Mouse (Mus musculus) frontal cortex, postnatal 36 days (tissue): ENCODE measurements at regions not wholly inside any gene's neighbourhood (a gene's known extent, or its start where the extent isn't known, plus 50 kb on each side); places are given as distances from the start of the nearest gene placed in this dataset.

Experiments used
- DNase-seq, 2 experiments: peaks; one replicate each; pipeline ENCODE4 v3.0.0; 2022; ENCODE audit warnings: low spot score in 2 of 2

DNA sequence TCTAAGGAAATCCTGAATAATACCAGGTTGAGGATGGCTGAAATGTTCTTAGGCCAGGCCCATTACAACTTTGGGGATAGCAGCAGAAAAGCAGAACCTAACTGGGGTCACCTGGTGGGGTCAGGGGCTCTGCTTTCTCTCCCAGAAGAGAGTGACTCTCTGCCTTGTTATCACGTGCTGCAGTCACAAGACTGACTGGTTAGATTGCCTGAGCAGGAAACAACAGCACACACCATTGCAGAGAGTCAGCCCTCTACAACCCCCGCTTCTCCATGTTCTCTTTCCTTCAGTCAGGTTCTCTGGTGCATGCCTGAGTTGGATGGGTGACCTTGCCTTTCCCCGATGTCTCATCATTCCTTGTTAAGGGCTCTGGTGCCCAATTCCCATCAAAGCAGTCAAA is 91.2 kb upstream of the Hsd17b12 start:
- DNase-seq = no peak

DNA sequence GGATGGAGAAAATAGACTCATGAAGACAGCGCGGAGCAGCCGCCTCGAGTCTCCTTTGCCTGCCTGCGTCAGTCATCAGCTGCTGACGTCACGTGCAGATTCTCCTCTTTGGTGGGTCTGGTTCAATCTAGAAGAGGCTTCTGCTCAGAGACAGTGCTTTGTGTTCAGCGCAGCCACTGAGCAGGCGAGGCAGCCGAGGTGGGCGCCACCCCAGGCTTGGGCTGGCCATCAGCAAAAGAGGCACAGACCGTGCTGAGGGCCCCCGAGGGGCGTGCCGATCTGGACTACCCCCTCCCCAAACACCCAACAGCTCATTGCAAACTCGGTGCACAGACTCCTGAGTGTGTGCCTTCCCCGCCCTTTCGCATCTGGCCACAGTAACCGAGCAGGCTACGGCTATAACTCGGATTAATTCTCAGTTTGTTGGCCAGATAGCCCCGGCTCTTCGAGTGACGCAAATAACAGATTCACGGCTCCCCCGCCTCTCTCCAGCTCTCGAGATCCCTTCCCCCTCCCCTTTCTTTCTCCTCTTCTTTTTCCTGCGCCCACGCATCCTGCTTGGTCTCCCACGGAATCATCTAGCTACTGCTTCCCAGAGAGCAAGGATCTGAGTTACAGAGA is 89.2 kb upstream of the Hsd17b12 start:
- DNase-seq = peak; percentile 75 to 86

DNA sequence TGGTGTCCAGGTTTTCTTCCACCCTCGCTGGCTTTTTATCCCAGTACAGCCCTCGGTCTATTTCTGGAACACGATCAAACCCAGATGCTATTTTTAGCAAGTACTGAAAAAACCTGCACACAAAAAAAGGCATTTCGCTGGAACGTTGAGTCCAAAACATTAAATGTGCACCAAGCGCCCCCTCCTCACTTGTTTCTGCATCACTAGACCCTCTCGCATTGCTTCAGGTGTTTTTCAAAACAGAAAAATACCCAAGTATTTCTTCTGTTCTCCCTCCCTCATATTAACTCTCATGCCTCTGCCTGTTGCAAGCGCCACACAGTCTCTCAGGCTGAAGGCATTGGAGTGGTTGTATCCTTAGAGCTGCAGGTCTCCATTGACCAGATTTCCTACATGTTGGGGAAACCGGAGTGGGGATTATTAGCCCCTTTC is 88.4 kb upstream of the Hsd17b12 start:
- DNase-seq = no peak

DNA sequence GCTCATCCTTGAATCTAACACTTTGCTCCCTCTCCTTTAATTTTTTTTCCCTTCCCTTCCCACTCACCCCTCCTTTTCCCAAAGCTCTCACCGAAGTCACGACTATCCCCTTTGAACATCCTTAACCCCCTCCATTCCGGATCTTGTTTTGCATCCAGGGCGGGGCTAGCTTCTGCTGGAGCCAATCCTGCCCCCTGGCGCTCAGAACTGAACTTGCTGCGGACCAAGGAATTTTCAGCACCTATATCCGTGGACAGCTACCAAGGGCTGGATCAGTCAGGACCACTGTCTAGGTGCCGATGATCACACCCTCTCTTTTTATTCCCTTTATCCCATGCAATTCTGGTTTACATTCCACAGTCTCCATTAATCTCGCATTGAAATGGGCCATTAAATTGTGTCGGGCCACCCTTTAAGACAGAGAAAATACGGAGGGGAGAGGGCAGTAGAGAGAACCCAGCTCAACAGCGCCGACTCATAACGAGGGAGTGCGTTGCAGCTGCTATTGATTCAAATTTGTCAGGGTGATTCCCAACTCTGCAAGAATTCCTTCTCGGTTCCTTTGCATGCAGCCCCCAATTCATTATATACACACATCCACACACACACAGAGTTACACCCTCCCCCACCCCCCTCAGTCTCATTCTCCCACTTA is 87.7 kb upstream of the Hsd17b12 start:
- peak; percentile 84 to 92 for DNase-seq

DNA sequence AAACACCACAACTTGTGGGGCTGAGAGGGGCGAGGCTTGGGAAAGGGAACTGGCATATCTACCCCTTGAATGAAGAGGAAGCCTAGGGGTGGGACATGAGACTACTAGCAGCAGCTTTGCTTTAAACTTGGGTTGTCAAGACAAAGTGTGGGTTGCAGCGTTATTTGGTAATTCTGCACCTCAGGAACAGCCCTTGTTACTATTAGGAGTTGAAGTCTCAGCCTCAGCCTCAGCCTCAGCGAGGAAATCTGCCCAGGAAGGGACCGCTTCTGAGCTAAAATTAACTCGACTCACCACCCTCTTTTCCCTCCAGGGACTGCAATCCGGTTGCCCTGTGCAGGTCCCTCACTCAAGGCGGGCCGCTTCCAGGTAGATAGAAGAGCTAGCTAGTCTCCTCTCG is 86.4 kb upstream of the Hsd17b12 start:
- DNase-seq = no peak

DNA sequence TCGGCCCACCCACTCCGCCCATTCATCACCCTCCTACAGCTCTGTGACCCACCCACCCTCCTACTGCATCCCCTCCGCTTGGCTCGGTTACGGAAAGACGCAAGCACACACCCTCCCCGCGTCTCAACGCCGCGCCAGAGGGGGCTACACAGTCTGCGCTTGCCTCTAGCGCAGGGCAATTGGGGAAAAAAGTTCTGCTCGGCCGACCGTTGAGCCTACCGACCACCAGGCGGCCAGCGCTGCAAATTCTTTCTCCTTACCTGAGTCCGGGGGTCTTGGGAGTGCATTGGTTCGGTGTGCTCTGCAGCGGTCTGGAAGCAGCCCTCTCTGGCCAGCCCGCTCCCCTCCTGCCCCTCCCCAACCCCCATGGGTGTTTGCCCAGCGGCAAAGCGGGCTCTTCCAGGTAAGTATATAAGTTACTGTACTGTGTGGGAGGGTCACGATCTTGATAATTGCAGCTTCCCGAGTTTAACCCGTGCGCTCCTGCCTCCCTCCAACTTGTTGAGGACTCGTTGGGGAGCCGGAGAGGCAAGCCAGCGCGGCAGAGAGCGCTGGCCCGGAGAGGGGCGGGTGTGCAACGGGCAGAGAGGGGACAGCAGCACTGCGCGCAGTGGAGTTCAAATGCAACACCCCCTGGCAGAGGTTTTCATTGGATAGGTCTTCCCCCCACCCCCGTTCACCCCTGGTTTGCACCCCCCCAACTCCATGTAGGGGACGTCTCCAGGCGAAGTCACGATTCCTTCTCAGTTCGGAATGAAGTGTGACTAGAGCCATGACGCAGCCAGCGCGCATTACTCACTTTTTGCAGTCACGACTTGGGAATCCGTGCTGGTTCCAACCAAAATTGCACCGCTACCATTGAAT is 85.5 kb upstream of the Hsd17b12 start:
- DNase-seq = peak in 1 of 2 experiments; percentile 71

DNA sequence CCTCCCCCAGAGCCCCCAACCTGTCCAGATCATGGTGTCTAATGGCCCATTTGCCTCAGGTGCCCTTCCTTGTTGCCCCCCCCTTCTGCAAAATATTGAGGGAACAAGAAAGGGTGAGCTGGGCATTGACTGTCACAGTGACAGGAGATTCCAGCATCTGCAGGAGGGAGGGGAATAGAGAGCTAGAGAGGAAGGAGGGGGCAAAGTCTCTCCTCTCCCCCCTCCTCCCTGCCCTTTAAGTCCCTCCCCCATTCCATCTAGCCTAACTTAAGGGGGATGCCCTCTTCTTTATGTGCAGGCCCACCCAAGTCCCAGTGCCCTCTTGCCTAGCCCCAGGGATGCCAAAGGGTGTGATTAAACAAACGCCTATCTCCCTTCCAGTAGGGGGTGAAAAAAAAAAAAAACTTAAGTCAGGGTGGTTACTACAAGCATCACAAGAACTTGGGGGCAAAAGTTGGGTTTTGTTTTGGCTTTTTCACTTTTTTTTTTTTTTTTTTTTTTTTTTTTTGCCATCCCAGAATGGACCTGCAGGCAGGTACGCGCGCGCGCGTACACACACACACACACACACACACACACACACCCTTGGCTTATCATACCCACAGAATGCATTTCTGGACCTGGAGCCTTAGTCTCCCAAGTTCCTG is 84.8 kb upstream of the Hsd17b12 start:
- no peak for DNase-seq

DNA sequence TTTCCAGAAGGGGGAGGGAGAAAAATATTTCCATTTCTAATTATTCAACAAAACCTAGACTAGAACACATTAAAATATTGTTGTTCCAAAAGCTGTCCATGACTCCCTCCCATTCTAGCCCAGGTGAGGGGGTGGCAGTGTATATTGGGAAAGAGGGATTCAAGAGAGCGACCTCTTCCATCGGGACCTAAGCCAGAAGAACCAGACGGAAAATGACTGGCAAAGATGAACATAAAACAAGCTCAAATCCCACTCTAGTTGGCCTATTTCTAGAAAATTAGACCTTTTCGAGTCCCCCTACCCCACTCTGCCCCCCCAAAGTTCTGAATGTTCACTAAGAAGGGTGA is 84.3 kb upstream of the Hsd17b12 start:
- DNase-seq = no peak

DNA sequence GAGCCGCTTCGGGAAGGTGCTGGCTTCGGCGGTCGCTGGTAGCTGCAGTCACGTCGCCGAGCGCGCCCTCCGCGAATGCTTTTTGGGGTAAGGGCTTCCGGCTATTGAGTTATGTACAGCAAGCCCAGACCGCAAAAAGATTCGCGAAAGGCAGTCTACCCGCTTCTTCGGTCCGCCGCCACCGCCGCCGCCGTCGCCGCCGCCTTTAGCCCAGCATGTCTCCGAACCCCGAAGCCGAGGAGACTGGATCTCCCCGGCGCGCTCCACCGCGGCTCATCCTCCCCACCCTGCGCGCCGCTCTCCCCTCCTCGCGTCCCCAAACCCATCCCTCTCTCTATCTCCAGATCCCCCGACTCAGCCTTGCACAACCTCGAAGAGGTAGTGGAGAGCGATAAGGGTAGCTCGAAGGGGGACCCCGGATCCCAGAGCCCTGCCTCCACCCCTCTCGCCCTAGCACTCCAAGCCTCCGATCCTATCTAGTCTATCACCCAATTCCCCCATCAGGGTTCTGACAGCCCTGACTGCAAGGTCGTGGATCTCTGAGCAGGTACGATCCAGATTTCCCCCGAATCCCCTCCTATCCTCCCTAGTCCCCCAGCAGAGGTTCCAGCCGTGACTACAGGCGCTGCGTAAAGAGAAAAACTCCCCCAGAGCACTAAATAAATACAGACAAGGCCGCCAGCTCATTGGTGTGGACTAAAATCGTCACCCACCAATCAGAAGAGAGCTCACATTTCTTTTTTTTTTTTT is 83.7 kb upstream of the Hsd17b12 start:
- peak; percentile 83 to 87 for DNase-seq

DNA sequence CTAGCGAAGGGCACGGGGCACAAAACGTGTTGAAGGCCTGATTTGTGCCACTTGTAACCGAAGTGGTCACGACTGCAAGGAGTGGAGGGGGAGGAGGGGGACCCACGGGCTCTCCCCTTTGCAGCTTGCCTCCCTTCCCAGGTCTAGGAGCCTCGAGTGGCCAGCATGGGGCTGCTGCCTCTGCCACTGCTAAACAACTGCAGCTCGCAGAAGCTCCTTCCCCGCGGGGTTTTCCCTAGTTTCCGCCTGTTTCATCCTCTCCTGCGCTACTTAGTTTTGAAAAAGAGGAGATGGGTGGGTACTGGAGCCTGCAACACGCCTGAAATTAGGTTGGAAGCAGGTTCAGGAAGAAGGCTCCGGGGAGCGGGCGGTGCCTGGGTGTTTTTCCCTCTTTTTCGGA is 82.6 kb upstream of the Hsd17b12 start:
- peak; percentile 26 to 33 for DNase-seq

DNA sequence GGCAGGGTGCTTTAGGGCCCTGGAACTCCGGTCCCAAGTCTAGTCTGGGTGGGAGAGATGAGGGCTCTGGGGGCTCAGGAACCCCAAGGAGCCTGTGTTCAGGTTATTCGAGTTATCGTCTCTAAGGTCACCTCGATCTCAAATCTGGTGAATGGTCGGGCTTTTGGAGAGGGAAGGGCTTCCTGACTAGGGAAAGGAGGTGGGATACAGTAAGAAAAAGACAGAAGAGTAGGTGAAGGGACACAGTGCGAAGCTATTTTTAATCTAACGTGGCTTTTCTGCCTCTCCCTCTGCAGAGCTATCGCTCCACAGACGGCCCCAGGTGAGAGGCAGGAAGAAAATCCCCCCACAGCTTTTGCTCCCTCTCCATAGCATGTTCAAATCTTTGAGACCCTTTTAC is 81.8 kb upstream of the Hsd17b12 start:
- peak in 1 of 2 experiments; percentile 8 for DNase-seq

DNA sequence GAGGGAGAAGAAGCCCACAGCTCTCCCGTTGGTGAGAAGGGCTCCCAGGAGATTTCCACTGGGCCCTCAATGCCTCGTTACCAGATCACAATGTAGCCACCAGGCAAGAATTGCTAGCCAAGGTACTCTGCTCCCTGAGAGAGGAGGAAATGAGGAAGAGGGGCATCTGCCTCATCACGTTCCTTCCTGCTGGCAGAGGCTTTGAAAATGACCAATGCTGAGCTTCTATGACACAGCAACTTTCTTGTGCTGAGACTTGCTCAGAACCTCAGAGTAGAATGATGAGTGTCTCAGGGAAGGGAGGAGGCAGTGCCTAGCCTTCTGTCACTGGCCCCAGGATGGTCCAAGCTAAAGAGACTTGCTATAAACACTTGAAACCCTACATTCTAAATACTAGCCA is 78.7 kb upstream of the Hsd17b12 start:
- no peak for DNase-seq

DNA sequence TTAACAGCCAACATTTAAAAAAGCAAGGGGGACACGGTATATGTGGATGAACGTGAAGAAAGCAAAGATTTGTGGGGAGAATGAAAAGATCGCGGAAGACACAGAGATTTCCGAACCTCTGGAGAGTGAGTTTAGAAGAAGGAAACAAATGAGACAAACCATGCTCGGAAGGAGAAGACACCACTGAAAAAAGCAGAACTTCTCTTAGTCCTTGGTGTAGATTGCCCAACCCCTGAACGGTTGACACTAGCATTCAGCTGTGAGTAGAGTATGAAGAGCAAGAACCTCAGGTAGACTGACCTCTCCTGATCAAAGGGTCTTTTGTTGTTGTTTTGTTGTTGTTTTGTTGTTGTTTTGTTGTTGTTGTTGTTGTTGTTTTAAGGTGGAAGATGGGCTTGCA is 75.8 kb upstream of the Hsd17b12 start:
- DNase-seq = no peak

DNA sequence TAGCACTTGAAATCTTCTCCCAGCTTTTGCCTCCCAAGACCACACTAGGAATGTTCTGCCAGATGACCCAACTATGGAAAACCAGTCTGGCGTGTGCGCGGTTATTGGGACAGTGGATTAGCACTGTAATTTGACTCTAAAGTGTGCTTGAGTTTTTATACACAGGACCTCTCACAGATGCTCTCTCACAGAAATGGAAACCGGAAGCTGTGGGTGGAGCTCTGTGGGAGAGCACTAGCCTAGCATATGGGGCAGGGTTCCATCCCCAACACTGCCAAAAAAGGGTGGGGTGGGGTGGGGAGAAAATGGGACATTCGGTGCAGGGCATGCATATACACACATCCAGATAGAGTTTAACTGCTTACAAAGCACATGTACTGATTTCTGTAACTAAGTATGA is 61.7 kb upstream of the Hsd17b12 start:
- DNase-seq = peak in 1 of 2 experiments; percentile 15

DNA sequence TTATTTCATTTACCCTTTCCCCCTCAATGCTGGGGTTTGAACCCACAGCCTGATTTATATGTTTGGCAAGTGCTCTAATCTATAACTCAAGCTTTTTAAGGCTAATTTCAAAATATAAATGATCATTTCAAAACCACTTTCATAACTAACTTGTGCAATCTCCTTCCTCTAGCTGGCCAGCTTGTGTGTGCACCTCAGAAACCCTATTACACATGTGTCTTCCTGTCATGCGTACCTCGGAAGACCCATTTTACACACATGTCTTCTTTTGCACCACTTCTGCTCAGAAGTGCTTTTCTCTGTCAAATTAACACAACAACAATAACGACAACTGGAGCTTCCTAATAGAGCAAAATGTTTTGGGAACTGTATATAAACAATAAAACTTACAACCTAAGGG is 59.7 kb upstream of the Hsd17b12 start:
- DNase-seq = no peak

DNA sequence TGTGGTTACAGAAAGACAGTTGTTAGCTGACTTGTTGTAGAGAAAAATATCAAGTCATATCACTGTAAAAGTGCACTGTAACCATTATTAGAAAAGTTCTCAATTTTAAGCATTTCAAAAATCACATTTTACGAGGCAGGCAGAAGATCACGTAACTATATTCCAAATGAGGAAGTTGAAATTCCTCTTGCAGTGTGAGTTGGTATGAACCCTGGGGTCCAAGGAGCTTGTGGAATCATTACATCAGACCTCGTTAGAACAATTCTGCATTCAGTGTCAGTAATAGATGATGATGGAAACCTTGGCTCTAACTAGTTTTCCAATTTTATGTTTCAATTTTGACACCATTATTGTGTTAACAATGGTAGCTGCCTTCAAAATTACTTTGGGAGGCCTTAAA is 57.7 kb upstream of the Hsd17b12 start:
- DNase-seq = no peak
